Mouse (Mus musculus) right cerebral cortex, postnatal 25 days (tissue): ENCODE measurements at regions not wholly inside any gene's neighbourhood (a gene's known extent, or its start where the extent isn't known, plus 50 kb on each side); places are given as distances from the start of the nearest gene placed in this dataset.

Experiments used
- DNase-seq: peaks from one replicate; pipeline ENCODE4 v3.0.0; 2022

DNA sequence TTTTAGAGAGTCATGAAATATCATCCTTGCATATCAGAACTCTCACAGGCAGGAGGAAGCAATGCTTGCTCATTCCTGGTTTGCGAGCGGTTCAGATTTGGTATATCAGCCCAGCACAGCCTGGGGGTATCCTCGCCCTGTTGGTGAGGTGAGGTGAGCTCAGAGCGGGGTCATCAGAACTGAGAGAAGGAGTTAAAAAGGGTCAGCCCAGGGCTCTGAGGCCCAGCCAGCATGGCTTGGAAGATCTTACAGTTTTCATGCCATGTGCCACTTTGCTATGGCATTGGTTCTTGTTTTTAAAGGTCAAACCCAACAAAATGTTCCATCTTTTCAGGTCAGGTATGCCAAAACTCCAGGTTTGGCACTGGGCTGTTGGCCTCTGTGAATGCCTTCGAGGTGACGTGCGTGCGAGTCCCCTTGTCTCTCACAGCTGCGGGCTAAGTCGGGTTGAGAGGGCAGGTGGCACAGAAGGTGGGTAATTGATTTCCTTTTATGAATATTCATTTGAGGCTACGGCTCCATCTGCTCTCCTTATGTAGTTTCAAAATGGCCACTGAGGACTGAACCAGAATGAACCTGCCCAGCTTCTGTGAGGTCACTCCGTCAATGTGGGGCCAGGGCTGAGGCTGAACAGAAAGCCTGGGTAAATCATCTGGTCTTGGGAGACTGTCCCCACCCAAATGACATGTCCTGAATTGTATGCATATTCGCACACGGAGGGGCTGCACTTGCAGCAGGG lies 86.3 kb downstream of the Hhipl2 start:
- DNase-seq = no peak

DNA sequence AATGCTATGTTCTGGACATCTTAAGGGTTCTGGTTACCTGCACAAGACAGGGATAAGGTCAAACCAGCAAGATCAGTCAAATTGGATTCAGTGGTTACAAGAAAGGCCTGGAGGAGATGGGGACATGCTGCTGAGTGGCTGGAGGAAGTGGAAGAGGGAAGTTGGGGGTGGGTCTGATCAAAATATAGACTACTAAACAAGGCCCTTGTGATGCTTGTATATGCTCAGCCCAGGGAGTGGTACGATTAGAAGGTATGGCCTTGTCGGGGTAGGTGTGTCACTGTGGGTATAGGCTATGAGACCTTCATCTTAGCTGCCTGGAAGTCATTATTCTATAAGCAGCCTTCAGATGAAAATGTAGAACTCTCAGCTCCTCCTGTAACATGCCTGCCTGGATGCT lies 89.9 kb downstream of the Hhipl2 start:
- no peak for DNase-seq

DNA sequence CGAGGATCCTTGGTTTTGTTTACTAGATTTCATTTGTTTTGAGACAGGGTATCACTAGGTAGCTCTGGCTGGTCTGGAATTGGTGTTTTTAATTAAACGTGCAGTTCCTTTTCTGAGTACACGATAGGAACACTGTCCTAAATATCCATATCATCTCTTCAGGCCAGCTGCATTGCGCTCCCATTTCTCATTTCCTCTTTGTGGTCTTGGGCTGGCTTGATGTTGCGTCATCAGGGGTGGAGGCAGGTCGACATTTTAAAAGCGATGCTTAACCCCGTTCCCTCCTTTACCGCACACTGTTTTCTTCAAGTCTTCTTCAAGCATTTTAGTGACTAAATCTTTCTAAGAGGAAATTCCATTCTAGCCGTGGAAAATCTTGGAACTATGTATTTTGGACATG lies 92.7 kb downstream of the Hhipl2 start:
- DNase-seq = no peak

DNA sequence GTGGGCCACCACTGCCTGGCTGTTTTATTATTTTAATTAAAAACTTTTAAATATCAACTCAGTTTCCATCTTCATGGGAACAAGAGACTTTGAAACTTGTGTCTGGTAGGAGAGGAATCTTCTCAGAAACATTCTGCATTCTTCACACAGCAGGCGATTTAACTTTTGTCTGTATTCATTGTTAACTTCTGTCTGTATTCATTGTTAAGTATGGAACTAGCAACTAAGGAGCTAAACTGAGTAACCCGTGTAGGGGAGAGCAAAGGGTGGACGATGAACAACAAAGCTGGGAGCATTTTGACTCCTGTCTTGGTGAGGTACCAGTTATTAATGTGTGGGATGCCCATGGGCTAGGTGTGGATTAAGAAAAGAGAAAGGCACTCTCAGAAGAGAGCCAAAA lies 95.9 kb downstream of the Hhipl2 start:
- DNase-seq = no peak

DNA sequence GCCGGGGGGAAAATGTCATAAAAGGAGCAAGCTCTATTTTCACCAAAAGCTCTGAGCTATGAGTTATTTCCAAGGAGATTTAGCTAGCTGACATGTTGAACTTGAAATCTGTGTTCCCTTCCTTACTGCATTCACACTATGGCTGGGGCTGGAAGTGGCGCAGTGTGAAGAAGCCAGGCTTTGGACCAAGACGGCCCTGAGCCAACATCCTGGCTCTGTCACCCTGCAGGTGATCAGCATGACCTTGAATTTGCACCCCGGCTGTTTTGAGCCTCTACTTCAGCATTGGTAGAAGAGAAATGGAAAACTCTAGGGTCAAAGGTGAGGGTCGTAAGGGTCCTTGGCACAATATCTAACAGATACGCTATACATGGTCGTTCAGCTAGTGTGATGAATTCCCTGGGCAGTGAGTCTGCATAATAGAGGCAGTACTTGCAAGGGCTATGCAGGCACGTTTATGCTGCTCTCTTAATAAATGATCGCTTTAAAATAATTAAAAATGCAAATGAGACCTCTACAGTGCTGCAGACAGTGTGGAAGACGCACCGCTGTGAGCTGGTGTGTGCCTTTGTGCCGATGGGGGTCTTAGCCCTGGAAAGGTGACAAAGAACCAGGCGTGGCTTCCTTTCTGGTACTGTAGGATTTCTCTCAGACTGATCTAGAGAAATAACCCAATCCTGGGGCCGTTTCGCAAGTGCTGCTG lies 96.4 kb downstream of the Hhipl2 start:
- DNase-seq = no peak

DNA sequence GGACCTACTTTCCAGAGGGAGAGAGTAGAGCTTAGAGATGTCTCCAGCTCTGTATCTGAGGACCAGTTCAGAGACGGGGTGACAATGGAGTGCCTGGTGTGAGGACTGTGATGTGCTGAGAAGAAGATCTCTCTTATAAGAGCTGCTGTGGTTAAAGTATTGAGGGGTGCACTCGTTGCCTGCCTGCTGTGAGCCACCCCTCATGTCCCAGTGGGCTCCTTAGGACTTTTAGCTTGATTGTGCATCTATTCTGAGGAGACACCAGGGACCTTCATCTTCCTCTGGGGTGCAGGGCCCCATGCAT lies 96.9 kb downstream of the Hhipl2 start:
- no peak for DNase-seq

DNA sequence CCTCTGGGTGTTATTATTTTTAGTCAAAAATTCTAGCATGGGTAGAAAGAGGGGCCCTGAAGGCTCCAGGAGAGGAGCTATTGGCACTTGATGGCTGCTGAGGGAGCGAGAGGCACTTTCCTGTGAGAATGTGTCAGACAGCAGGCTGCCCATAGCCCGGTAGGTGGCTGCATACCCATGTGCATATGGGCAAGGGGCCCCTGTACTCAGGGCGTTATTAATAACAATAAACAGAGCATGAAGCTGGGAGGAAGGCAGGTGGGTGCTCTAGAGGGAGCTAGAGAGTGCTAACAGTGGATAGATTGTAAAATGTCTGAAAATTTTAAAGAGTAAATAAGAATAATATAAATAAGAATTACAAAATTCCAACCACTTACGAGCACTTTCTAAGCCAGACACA lies 98.2 kb downstream of the Hhipl2 start:
- DNase-seq = no peak

DNA sequence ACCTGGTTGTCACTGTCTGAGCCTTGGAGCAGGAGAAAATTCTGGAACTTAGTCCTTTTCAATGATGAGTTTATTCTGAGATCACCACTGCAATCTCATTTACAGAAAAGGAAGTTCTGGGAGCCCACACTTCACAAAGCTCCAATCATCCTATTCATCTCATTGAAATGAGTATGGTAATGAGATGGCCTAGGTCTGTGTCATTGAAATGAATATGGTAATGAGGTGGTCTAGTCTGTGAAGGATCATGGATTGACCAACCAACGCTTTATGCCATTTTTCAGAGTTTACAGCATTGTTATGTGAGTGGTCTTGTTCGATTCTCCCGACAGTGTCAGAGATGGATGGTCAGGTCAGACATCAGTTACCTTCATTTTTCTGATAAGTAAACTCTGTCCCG lies 99.2 kb downstream of the Hhipl2 start:
- no peak for DNase-seq

DNA sequence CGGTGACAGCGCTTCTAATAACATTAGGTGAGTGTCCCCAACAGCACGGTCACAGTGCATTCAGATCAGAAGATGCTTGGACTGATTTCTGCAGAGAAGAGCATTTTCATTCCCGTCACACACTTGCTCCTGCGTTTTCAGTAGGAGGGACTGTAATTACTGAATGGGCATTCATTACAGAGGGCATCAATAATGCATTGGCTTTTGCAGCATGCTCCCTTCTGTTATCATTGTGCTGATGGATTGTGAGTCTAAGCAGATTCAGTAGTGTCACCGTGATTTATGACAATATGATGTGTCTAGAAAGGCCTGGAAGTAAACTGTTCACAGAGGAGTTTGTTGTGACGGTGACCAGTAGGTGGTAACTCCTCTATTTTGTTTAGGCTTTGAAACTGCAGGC lies 103.6 kb downstream of the Hhipl2 start:
- DNase-seq = no peak

DNA sequence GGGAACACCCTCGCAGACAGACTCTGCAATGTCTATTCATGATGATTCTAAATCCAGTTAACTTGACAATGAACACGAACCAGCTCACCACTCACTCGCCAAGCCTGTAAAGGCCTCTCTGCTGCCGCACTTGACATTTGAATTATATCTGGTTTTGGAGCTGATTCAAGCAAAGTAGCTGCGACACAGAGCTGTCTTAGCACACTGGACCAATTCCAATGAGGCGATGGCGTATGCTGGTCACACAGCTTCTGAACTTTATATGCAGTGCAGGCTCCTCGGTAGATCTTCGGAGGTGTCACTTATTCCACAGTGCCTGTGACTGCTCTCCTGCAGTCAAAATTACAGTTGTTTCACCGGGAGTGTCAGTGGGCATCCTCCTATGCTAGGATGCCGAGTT lies 115.4 kb downstream of the Hhipl2 start:
- no peak for DNase-seq

DNA sequence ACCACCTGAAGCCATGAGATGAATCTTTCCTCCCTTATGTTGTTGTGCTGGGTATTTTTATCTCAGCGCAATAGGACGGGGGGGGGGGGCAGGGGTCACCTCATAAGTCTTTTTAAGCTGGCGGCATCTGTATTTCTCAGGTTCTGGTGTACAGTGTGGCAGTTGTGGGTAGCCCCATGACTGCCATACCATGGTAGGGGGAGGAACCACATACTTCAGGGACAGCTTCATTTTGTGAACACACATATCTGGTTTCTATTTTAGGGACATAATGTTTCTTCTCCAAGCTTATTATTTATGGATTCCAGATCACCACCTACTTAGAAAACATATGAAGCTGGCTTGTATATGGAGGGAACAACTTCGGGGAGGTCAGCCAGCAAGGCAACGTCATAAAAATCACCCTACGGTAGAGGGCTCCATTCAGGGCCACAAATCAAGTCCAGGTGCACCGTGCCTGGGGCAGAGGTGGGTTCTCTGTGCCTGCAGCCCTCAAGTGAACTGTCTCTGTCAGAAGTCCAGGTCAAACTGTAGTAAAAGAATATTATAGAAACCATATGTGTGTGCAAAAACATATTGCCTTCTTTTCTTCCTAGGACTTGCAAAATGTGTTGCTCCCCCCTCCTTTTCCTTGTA lies 130.9 kb downstream of the Hhipl2 start:
- no peak for DNase-seq

DNA sequence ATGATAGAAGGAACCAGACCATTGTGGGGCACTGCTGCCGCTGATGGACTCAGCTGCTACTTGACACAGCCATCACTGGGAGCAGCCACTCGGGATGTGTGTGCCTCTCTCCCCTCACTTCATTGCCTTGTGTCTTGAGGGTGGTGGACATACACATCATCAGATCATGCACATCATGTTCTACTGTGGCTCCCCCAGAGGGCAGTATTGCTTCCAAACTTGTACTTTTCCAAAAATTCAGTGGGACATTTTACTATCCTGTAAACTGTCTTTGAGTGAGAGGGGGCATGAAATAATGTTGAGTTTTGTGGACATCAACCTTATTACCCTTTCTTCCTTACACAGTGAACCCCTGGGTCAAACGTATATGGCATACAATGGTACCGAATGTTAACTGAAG lies 134.6 kb downstream of the Hhipl2 start:
- no peak for DNase-seq

DNA sequence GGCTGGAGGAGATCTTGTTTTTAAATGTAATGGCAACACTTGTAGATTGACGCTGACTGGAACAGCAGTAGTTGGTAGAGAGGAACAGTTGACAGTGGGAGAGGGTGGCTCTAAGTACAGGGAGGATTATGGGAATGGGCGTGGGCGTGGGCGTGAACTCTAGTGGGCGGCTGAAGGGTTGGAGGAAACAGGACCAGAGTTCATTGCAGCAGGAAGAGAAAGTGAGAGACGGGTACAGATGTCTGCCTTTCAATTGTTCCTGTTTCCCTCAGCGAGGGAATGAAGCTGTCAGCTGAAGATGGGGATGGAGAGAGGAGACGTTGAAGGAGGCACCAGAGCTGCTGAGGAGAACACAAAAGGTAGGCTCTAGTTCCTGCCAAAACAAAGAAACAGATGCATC lies 135.2 kb downstream of the Hhipl2 start:
- DNase-seq = no peak

DNA sequence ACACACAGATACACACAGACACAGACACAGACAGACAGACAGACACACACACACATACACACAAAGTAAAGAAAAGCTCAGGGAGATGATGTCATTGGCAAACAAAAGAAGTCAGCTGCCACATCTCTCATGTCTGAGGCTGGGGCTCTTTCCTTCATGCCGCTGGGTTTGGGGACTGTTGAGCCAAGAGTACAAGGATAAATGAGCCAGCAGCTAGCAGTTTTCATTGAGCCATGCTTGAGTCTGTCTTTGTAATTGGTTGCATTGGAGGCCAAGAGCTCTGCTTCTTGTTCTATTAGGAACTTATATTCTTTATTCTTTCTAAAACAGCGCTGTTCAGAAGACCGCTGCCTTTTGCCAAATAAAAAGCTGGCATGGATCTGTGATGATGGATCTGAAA lies 144.8 kb downstream of the Hhipl2 start:
- no peak for DNase-seq

DNA sequence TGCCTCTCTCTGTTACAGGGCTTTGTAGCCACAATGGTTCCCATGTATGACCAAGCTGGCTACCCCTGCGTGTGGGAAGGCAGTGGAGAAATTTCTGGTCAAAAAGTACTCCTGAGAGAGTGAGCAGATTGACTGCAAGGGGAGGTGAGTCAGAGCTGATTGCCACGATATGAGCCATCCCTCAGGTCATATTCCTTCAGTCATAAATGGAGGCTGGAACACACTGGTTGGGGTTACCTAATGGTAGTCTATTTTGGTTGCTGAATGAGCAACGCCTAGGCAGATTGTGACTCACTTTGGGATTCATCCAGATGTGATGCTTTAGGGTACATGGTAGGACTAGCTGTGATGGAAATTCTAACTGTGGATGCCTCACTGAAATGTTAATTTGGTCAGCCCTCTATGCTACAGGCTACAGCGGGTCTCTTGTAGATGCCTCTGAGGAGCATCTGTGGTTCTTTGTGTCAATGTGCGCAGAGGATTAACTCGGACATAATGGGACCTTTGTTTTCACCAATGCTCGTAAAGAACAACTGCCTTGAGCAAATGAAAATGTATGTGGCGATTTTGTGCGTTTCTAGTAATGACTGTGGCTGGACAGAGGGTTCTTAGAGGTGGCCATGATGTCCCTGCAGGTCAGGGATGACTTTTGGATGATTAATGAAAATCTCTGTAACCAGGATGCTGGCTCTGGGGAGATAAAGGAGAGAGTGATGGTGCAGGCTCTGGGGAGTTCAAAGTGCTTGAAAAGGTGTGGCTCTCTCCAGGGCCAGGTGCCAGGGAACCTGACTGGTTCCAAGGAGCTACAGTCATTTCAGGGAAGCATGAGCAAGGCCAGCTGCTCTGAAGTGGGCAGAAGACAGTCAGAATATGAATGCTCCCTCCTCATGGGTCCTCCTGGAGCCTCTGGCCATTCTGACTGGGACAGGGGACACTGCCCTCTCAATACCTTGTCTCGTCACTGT lies 155.9 kb downstream of the Hhipl2 start:
- DNase-seq = no peak

DNA sequence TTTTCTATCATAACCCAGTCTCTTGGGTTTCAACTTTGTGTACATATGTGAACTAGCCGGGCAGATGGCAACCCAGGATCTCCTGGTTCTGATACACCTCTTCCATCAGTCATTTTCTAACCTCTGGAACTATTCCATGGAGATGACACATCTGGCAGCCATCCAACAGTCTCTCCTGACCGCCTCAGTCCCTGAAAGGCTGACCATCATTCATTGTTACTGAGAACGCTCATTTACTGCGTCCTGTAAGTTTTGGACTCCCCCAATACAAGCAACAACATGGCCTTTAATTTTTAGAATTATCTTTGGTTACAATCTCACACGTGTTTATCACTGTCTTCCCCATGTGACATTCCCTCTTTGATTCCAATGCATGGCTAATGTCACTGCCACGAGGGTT lies 166.8 kb downstream of the Hhipl2 start:
- no peak for DNase-seq

DNA sequence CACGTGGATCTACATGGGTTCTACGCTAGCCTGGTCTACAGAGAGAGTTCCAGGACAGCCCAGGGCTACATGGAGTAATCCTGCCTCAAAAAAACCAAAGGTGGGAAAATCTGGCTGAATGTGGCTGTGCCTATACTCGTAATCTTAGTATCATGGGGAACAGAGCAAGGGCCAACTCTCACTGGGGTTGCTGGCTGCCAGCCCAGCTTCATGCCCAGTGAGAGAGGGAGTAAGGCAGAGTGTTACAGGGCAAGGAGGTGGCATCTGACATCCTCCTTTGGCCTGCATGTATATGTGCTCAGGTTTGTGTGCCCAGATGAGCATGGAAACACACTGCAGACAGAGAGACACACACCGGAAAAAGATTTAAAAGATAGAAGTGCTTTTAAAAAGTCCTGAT lies 168.4 kb downstream of the Hhipl2 start:
- no peak for DNase-seq

DNA sequence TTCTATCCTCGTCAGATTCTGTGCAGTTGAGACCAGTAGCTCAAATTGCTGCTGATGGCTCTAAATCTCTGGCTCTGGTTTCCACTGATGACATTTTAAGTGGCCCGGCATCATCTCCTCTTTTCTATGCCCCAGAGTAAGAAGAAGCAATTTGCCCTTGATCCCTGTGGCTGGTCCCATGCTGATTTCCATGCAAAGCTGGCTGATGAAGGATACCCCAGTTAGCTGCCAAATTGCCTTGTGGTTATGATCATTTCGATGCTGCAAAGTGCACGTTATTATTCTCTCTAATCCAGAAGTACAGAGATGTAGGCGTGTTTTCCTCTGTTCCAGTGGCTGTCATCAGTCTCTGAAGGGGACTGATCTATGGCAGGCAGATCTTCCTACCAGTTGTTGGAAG lies 177.3 kb downstream of the Hhipl2 start:
- DNase-seq = no peak

DNA sequence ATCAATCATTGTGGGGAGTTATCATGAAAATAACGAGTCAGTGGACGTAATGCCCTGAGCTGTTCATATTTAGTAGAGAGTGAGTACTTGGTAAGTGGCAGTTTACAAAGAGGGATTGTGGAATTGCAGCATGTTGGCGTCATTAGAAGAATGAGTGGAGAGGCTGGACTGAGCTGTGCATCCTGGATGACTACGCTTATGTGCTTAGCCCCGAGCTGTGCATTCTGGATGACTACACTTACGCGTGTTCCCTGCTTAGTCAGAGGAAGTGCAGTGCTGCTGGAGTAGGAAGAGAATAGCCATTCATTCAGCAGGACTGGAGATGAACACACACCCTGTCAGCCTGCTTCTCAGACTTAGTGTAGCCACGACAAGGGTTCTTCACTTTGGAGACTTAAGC lies 182.5 kb downstream of the Hhipl2 start:
- no peak for DNase-seq

DNA sequence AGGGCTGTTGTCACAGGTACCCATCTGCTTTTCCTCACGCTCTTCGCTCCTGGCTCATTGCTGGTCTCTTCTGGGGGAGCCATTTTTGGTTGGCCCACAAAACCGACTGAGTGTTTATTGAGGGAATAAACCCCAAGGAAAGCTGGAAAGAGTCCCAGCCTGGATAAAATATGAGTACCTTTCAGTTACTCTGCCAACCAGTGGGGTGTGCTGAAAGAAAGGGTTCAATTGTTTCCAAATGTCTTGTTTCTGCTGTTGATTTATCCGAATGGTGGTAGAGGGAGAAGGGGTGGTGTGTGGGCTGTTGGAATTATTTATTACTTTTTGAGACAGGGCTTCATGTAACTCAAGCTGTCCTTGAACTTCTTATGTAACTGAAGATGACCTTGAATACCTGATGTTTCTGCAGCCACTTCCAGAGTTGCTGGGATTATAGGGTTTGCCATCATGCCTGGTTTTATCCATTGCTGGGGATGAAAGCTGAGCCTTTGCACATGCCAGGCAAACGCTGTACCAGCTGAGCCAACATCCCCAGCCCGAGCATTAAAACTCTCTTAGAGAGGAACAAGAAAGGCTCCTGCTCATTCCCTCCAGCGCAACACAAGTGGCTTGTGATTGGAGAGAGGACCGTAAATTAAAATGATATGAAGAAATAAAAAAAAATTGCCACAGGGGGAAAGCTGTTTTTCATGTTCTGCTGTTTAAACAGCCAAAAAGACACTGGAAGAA lies 194.1 kb downstream of the Hhipl2 start:
- no peak for DNase-seq

DNA sequence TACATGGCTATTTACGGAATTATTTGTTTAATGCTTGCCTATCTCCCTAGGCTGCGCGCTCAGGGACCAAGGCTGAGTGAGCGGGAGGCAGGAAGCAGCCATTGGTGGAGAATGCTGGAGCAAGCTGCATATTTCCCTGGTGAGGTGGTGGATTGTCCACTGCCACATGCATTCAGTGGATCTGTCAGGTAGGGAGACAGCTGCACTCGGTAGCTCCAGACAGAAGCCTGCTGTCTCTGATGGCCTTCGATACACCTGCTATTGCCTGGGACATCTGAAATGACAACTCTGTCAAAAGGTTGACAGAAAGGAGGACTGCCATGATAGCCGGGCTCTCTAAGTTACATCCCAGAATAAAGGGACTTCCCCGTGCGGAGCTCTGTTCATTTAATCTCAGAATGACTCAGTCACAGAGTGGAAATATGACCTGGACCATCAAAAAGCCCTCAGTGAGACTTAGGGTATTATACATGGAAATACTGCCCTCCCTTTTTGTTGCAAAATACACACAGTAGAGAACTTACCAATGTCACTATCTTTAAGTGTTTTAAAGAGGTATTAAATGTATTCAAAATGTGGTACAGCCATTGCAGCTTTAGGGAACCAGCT lies 201.5 kb downstream of the Hhipl2 start:
- DNase-seq = no peak

DNA sequence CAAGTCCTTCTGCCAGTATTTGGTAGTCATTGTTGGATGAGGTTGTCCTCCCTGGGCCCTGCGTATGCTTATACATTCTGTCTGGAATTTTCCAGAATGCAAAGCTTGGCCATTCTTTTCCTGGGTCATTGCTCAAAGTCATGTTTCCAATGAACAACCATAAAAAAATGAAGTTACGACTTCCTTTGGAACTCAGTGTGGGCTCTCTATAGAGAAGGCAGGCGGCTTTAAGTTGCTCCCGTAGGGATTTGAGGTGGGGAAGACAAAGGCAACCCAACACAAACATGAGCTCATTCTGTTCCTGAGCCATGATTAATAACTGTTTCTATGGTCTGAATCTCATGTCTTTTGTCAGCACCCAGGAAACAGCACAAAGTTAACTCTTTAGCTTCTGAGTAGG lies 204.3 kb downstream of the Hhipl2 start:
- no peak for DNase-seq
